Mouse (Mus musculus) forebrain, embryonic 11.5 days (tissue): ENCODE results near the gene 4930402H24Rik. TPM values are rescaled to one million over a fixed set of nuclear protein-coding genes. Genes with fewer than 3 reads are reported as not detected.

Experiments used
- polyA plus RNA-seq: library from polyadenylated mRNA; unstranded; fragments of >200 nt; fragmentation: Nextera tagmentation; extraction: Ambion mirVana; gene quantifications from 2 replicates; pipeline ENCODE4 v1.2.1, GENCODE M21; 2014

4930402H24Rik gene
- polyA plus RNA-seq, 1 experiment from 2014 or later, result 53.1 TPM

Other genes with a start within 250 kb of the 4930402H24Rik start
- gene Ddrgk1, start 241.7 kb downstream of the 4930402H24Rik start, polyA plus RNA-seq, result 46.8 and 48.5 TPM in 2 replicates
- 152 and 156 TPM in 2 replicates for gene Itpa, start 238.8 kb downstream of the 4930402H24Rik start, polyA plus RNA-seq
- gene Slc4a11, start 208.9 kb downstream of the 4930402H24Rik start, polyA plus RNA-seq, result 1.2 TPM in 2 replicates
- 11.3 TPM in 2 replicates for gene Atrn, start 89 bp upstream of the 4930402H24Rik start, polyA plus RNA-seq
- 3.4 and 4.0 TPM in 2 replicates for gene Gfra4, start 136.7 kb upstream of the 4930402H24Rik start, polyA plus RNA-seq
- 0.36 and 0.95 TPM in 2 replicates for gene Adam33, start 157.4 kb upstream of the 4930402H24Rik start, polyA plus RNA-seq
- 0.13 and 0.36 TPM in 2 replicates for gene Siglec1, start 180.4 kb upstream of the 4930402H24Rik start, polyA plus RNA-seq
- gene Hspa12b, start 220.9 kb upstream of the 4930402H24Rik start, polyA plus RNA-seq, result 4.2 and 5.6 TPM in 2 replicates
- not detected in 2 replicates for gene Gm11037, start 227.1 kb upstream of the 4930402H24Rik start, polyA plus RNA-seq